Mouse (Mus musculus): ENCODE measurements at regions not wholly inside any gene's neighbourhood (a gene's known extent, or its start where the extent isn't known, plus 50 kb on each side); places are given as distances from the start of the nearest gene placed in this dataset.

DNA sequence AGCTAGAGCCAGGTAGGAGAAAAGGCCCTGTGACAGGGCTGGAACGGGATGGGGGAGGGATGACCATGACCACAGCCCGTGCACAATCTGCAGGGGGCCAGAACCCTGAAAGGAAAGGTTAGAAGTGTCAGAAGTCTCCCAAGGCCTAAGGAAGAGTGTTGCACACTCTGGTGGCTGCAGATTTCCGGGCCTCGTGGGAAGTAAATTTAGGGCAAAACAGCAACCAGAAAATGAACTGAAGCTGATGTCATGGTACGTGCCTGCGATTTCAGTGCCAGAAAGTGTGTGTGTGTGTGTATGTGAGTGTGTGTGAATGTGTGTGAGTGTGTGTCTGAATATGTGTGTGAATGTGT, 93.7 kb downstream of the Mn1 start:
- TF ChIP-seq GATA1 (IDR thresholded peaks at IDR 0.05; ENCODE audit: low read length) (no peak), TAL1 (IDR thresholded peaks at IDR 0.05; ENCODE audit: low read length) (no peak)
